Mouse (Mus musculus) MEL (cell line): ENCODE measurements around the gene Vmn2r113. TPM values are rescaled to one million over a fixed set of nuclear protein-coding genes. Genes with fewer than 3 reads are reported as not detected.
"Not testable (repeated sequence)": the region's sequence is repeated elsewhere in the genome, so short reads cannot be mapped to it uniquely, and the experiment has no call there.

Experiments used
- DNase-seq: peaks from one replicate; pipeline ENCODE4 v3.0.0; 2011; ENCODE audit warnings: low read depth, low spot score
- H3K27ac ChIP-seq: 2 replicates; pipeline ENCODE4 v1.5.1; 2012; ENCODE audit warnings: low read depth, mild to moderate bottlenecking, control low read depth, low read length, moderate library complexity; ENCODE audit not compliant: control insufficient read depth
- H3K27me3 ChIP-seq, 2 experiments: fragments of 150-350 bp in 1 of 2; sonication (generic) in 1 of 2; 2 replicates each; pipeline ENCODE4 v1.6.1; 2012; ENCODE audit warnings: low read length in 2 of 2, mild to moderate bottlenecking in 2 of 2, improper control_type of control experiment in 1 of 2, moderate library complexity in 1 of 2; ENCODE audit not compliant: insufficient read depth in 2 of 2, control insufficient read depth in 1 of 2
- H3K36me3 ChIP-seq, 2 experiments: 2 replicates each; pipeline ENCODE4 v1.6.1; 2012 to 2014; ENCODE audit warnings: low read length in 2 of 2, improper control_type of control experiment in 1 of 2, inconsistent platforms in 1 of 2, mild to moderate bottlenecking in 1 of 2; ENCODE audit not compliant: insufficient read depth in 2 of 2, control insufficient read depth in 1 of 2
- H3K4me1 ChIP-seq, 2 experiments: fragments of 150-350 bp in 1 of 2; sonication (generic) in 1 of 2; 2 replicates each; pipeline ENCODE4 v1.6.1; 2012; ENCODE audit warnings: low read length in 2 of 2, improper control_type of control experiment in 1 of 2, mild to moderate bottlenecking in 1 of 2; ENCODE audit not compliant: insufficient read depth in 2 of 2, control insufficient read depth in 1 of 2
- H3K4me3 ChIP-seq, 2 experiments: fragments of 150-350 bp in 1 of 2; sonication (generic) in 1 of 2; 2 replicates each; pipeline ENCODE4 v1.5.1; 2012; ENCODE audit warnings: low read depth in 2 of 2, low read length in 2 of 2, mild to moderate bottlenecking in 2 of 2, moderate library complexity in 2 of 2, control low read depth in 1 of 2, improper control_type of control experiment in 1 of 2; ENCODE audit not compliant: control insufficient read depth in 1 of 2, insufficient read depth in 1 of 2
- H3K79me2 ChIP-seq: 2 replicates; pipeline ENCODE4 v1.6.1; 2012; ENCODE audit warnings: mild to moderate bottlenecking, low read length, moderate library complexity; ENCODE audit not compliant: control insufficient read depth, poor library complexity, insufficient read depth
- H3K9ac ChIP-seq: 2 replicates; pipeline ENCODE4 v1.6.1; 2012; ENCODE audit warnings: low read depth, mild to moderate bottlenecking, control low read depth, low read length, moderate library complexity; ENCODE audit not compliant: control insufficient read depth, poor library complexity, severe bottlenecking
- H3K9me3 ChIP-seq: fragments of 150-350 bp; sonication (generic); replicated peaks from 2 replicates; pipeline ENCODE4 v1.6.1; 2012; ENCODE audit warnings: mild to moderate bottlenecking, low read length, improper control_type of control experiment, moderate library complexity; ENCODE audit not compliant: insufficient read depth
- polyA plus RNA-seq, 2 experiments: library from polyadenylated mRNA; stranded (reverse) in 1 of 2; unstranded in 1 of 2; fragments of >175 nt in 1 of 2; fragments of >200 nt in 1 of 2; gene quantifications; 2 replicates each; pipeline versions ENCODE4 v1.2.1 to v1.2.4; 2012; ENCODE audit warnings: low replicate concordance in 2 of 2, low read depth in 1 of 2; ENCODE audit not compliant: insufficient read length in 2 of 2, insufficient read depth in 1 of 2, missing spikeins in 1 of 2
- total RNA-seq: library from RNA; depleted of rRNA; stranded (reverse); fragments of 300-350 nt; gene quantifications from 2 replicates; pipeline ENCODE4 v1.2.3, GENCODE M21; 2012; rRNA removed

Gene Vmn2r113
- total RNA-seq (not detected in 2 replicates), polyA plus RNA-seq (not detected)

- not testable (repeated sequence) for H3K79me2 ChIP-seq, H3K27me3 ChIP-seq, H3K9ac ChIP-seq, H3K4me3 ChIP-seq, DNase-seq, H3K27ac ChIP-seq, H3K9me3 ChIP-seq, H3K36me3 ChIP-seq, H3K4me1 ChIP-seq
Observed at GRCm38 (mm10) chr17:22942684-22943083, at the start of gene Vmn2r113. Gene Vmn2r113, plus strand, starts transcription at chr17:22942984.

Other genes starting within 250 kb of the Vmn2r113 start
- 0.85 and 0.89 TPM in 2 replicates for gene Zfp945, start 75.8 kb upstream of the Vmn2r113 start, total RNA-seq
- under 1 TPM in 1 of 2 experiments, not detected in 1; 0.58 TPM for gene Zfp945, start 75.8 kb upstream of the Vmn2r113 start, polyA plus RNA-seq
- not detected in 2 replicates for gene Vmn2r-ps130, start 118.2 kb downstream of the Vmn2r113 start, total RNA-seq
- gene Vmn2r-ps130, start 118.2 kb downstream of the Vmn2r113 start, polyA plus RNA-seq, result not detected